Mouse (Mus musculus) neural tube, embryonic 15.5 days (tissue): ENCODE data around the gene Terf2ip. TPM values are rescaled to one million over a fixed set of nuclear protein-coding genes. Genes with fewer than 3 reads are reported as not detected.

ENCODE experiments used
- ATAC-seq: fragments of 200-750 bp; cut with Nextera tagmentation; 2 replicates; pipeline ENCODE4 v1.8.0; 2017; ENCODE audit warnings: mild to moderate bottlenecking, moderate TSS enrichment, moderate library complexity; ENCODE audit not compliant: low FRiP score
- H3K27ac ChIP-seq: fragments of 300-500 bp; sonication (generic); replicated peaks from 2 replicates; pipeline ENCODE4 v1.5.1; 2015; ENCODE audit warnings: mild to moderate bottlenecking, inconsistent platforms
- H3K27me3 ChIP-seq: fragments of 300-500 bp; sonication (generic); replicated peaks from 2 replicates; pipeline ENCODE4 v1.6.1; 2015; ENCODE audit warnings: inconsistent platforms
- H3K36me3 ChIP-seq: fragments of 300-500 bp; sonication (generic); 2 replicates; pipeline ENCODE4 v1.6.1; 2015; ENCODE audit warnings: inconsistent platforms
- H3K4me1 ChIP-seq: fragments of 300-500 bp; sonication (generic); 2 replicates; pipeline ENCODE4 v1.6.1; 2015; ENCODE audit warnings: inconsistent platforms
- H3K4me2 ChIP-seq: fragments of 300-500 bp; sonication (generic); 2 replicates; pipeline ENCODE4 v1.6.1; 2015; ENCODE audit warnings: inconsistent platforms, mild to moderate bottlenecking, moderate library complexity
- H3K4me3 ChIP-seq: fragments of 300-500 bp; sonication (generic); replicated peaks from 2 replicates; pipeline ENCODE4 v1.5.1; 2015; ENCODE audit warnings: mild to moderate bottlenecking, inconsistent platforms
- H3K9ac ChIP-seq: fragments of 300-500 bp; sonication (generic); replicated peaks from 2 replicates; pipeline ENCODE4 v1.6.1; 2015; ENCODE audit warnings: mild to moderate bottlenecking, inconsistent platforms
- H3K9me3 ChIP-seq: fragments of 300-500 bp; sonication (generic); replicated peaks from 2 replicates; pipeline ENCODE4 v1.6.1; 2016; ENCODE audit warnings: inconsistent platforms
- WGBS: fragments of 180-500 bp; shearing (Covaris S2); methylation state at CpG from one replicate; pipeline ENCODE4 v1.1.7; 2015; ENCODE audit warnings: mixed read lengths; 5-methylcytosine and 5-hydroxymethylcytosine counted together
- polyA plus RNA-seq: library from polyadenylated mRNA; unstranded; fragments of >200 nt; fragmentation: Nextera tagmentation; extraction: Ambion mirVana; gene quantifications from 2 replicates; pipeline ENCODE4 v1.2.1, GENCODE M21; 2015

Gene Terf2ip
- polyA plus RNA-seq, 1 experiment from 2014 or later: 64.9 TPM

DNA sequence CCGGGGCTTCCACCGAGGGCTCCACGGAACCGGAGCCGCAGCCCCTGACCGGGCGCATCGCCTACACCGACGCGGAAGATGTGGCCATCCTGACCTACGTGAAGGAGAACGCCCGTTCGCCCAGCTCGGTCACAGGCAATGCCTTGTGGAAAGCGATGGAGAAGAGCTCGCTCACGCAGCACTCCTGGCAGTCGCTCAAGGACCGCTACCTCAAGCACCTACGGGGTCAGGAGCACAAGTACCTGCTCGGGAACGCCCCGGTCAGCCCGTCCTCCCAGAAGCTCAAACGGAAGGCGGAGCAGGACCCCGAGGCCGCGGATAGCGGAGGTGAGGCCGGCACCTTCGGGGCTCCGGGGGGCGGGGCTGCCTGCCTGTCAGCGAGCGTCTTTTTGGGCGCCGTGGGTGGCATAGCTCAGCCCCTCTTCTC, 631 bp downstream of the Terf2ip start:
- Histone ChIP-seq H3K9ac (peak overlapping the region; percentile 92), H3K9me3 (no peaks in the 10 kb centered on the region), H3K4me2 (peak overlapping the region; percentile 88), H3K36me3 (peaks cover 18% of the 10 kb centered on the region), H3K4me3 (peak overlapping the region; percentile 99), H3K4me1 (peaks cover 26% of the 10 kb centered on the region), H3K27me3 (no peaks in the 10 kb centered on the region), H3K27ac (peak overlapping the region; percentile 88)
- ATAC-seq: peak; percentile 56
- under 1% methylated on average over 40 of the region's 40 CpGs for WGBS

DNA sequence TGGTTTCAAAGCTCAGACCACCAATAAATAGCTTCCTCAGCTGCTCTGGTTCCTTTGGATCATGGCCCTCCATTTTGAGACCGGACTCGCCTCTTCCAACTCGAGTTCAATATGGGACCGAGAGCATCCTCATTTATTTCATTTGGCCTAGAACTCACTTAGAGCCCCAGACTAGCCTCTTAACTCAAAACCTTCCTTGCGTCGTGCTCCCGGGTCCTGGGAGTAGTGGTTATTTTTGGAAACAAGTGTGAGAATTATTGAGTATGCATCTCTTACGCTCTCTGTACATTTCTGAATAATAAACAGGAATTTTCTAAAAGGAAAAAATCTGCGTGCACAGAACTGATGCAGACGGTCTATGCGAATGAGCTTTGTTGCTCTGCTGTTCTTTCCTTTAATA, 3.7 kb downstream of the Terf2ip start, which contains the start of gene Gm6793:
Gene Gm6793, minus strand, starts transcription at position 101 of the 400 bp plus-strand sequence.
- no peak within 1 kb of the TSS for H3K4me2 ChIP-seq
- H3K4me3 ChIP-seq: no peak within 1 kb of the TSS
- H3K27me3 ChIP-seq: no peaks in the 10 kb centered on the region
- H3K36me3 ChIP-seq: peaks cover 46% of the 10 kb centered on the region
- H3K9me3 ChIP-seq: no peaks in the 10 kb centered on the region
- no peak within 1 kb of the TSS for H3K27ac ChIP-seq
- H3K9ac ChIP-seq: no peak within 1 kb of the TSS
- WGBS: 94% methylated on average over 11 of the region's 11 CpGs
- ATAC-seq: no peak
- peaks cover 21% of the 10 kb centered on the region for H3K4me1 ChIP-seq

DNA sequence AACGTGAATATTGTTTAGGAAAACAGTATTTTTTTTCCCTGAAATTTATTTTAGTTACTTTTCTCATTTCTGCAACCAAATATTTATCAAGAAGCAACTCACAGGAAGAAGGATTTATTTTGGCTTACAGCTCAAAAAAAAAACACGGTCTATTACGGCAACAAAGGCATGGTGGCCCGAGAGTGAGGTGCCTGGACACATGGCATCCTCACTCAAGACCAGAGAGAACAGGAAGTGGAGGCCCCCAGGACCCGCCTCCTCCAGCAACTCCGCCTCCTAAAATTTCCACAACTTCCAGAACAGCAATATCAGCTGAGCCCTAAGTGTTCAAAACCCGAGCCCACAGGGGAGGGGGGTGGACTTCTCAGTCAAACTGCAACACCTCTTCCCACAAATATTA, 18.3 kb downstream of the Terf2ip start:
- no peak for ATAC-seq
- 92% methylated on average over 7 of the region's 7 CpGs for WGBS
- Histone ChIP-seq H3K9ac (no peak overlapping the region), H3K9me3 (no peaks in the 10 kb centered on the region), H3K27ac (no peak overlapping the region), H3K36me3 (no peaks in the 10 kb centered on the region), H3K27me3 (no peaks in the 10 kb centered on the region), H3K4me3 (no peak overlapping the region), H3K4me1 (no peaks in the 10 kb centered on the region), H3K4me2 (no peak overlapping the region)

DNA sequence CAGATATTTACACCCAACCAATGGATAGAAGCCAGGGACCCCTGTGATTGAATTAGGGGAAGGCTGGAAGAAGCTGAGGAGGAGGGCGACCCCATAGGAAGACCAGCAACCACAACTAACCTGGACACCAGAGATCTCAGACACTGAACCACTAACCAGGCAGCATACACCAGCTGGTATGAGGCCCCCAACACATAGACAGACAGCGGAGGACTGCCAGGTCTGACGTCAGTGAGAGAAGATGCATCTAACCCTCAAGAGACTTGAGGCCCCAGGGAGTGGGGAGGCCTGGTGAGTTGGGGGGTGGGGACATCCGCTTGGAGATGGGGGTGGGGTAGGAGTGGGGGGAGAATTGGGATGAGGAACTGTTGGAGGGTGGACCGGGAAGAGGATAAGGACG, 19.5 kb downstream of the Terf2ip start:
- no peak overlapping the region for H3K4me2 ChIP-seq
- no peaks in the 10 kb centered on the region for H3K4me1 ChIP-seq
- H3K36me3 ChIP-seq: no peaks in the 10 kb centered on the region
- 65% methylated on average over 6 of the region's 6 CpGs for WGBS
- no peak overlapping the region for H3K9ac ChIP-seq
- ATAC-seq: no peak
- no peaks in the 10 kb centered on the region for H3K9me3 ChIP-seq
- no peak overlapping the region for H3K4me3 ChIP-seq
- no peak overlapping the region for H3K27ac ChIP-seq
- no peaks in the 10 kb centered on the region for H3K27me3 ChIP-seq

DNA sequence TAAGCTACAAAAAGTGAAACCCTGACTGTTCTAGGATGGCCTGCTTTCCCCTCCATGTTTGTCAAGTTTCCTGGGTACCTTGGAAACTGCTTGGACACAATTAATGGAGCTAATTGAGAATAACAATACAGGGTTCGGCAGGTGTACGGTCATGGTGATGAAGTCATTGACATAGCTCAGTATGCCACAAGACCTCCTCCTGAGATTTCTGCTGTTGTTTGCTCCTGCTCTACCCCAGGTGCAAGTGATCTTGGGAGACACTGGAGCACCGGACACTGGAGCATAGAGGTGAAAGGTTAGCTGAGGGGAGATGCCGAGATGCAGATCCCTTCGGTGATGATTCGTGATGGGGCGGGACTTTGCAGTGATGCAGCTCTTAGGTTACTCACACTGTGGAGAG, 21.9 kb downstream of the Terf2ip start:
- no peak overlapping the region for H3K9ac ChIP-seq
- no peak overlapping the region for H3K4me3 ChIP-seq
- no peaks in the 10 kb centered on the region for H3K36me3 ChIP-seq
- no peak overlapping the region for H3K4me2 ChIP-seq
- ATAC-seq: no peak
- no peak overlapping the region for H3K27ac ChIP-seq
- H3K9me3 ChIP-seq: no peaks in the 10 kb centered on the region
- 54% methylated on average over 7 of the region's 7 CpGs for WGBS
- H3K27me3 ChIP-seq: no peaks in the 10 kb centered on the region
- H3K4me1 ChIP-seq: no peaks in the 10 kb centered on the region

DNA sequence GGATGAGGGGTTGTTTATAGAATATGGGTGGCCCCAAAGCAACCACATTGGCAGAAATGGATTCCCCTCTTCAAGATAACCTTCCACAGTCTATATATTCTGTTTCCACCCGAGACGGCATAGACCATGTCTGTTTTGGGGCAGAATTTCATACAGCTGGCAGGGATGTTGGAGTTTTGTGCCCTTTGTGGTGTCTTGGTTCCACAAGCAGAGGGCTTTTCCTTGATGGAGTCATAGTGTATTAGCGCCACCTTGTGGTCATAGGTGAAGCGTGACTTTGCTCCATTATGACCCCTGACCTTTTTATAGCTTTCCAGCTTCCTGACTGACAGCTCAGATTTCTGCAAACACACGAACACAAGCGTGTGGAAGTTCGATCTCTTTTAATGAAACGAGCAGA, 23.4 kb downstream of the Terf2ip start:
- H3K36me3 ChIP-seq: no peaks in the 10 kb centered on the region
- 21% methylated on average over 8 of the region's 8 CpGs for WGBS
- H3K27me3 ChIP-seq: no peaks in the 10 kb centered on the region
- H3K4me2 ChIP-seq: no peak overlapping the region
- no peaks in the 10 kb centered on the region for H3K9me3 ChIP-seq
- H3K27ac ChIP-seq: no peak overlapping the region
- no peak overlapping the region for H3K9ac ChIP-seq
- ATAC-seq: no peak
- no peaks in the 10 kb centered on the region for H3K4me1 ChIP-seq
- H3K4me3 ChIP-seq: no peak overlapping the region

DNA sequence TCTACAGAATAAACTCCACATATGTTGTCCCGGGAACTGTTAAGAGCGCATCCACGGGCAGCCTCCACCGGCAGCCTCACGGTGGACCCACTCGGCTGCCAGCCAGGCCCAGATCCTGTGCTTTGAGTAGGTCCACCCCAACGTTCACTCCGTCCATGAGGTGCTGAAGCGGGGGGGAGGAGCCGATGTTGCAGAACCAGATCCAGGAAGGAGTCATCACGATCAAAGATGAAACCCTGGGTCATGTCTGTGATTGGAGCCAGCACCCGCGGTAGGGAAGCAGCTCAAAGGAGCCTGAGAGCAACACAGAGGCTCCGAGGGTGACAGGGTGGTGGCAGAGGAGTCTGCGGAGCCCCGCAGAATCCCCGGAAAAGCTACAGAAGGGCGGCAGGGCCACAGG, 26.3 kb downstream of the Terf2ip start:
- H3K27ac ChIP-seq: no peak overlapping the region
- no peaks in the 10 kb centered on the region for H3K27me3 ChIP-seq
- H3K9me3 ChIP-seq: no peaks in the 10 kb centered on the region
- ATAC-seq: no peak
- no peak overlapping the region for H3K4me2 ChIP-seq
- no peaks in the 10 kb centered on the region for H3K36me3 ChIP-seq
- 86% methylated on average over 18 of the region's 18 CpGs for WGBS
- H3K4me3 ChIP-seq: no peak overlapping the region
- no peak overlapping the region for H3K9ac ChIP-seq
- no peaks in the 10 kb centered on the region for H3K4me1 ChIP-seq

DNA sequence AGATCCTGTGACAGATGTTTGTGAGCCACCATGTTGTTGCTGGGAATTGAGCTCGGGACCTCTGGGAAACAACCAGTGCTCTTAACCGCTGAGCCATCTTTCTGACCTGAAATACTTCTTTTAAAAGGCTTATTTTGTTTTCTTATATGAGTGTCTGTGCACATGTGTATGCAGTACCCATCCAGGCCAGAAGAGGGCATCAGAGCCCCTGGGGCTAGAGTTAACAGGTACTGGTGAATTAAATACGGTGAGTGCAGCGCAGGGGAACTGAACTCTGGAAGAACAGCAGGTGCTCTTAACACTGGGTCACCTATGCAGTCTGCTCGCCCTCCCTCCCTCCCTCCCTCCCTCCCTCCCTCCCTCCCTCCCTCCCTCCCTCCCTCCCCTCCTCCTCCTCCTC, 34.0 kb downstream of the Terf2ip start:
- no peaks in the 10 kb centered on the region for H3K9me3 ChIP-seq
- H3K27me3 ChIP-seq: no peaks in the 10 kb centered on the region
- H3K4me2 ChIP-seq: no peak overlapping the region
- no peak overlapping the region for H3K9ac ChIP-seq
- H3K4me3 ChIP-seq: no peak overlapping the region
- WGBS: 88% methylated on average over 5 of the region's 5 CpGs
- no peak for ATAC-seq
- H3K27ac ChIP-seq: no peak overlapping the region
- no peaks in the 10 kb centered on the region for H3K4me1 ChIP-seq
- H3K36me3 ChIP-seq: no peaks in the 10 kb centered on the region

DNA sequence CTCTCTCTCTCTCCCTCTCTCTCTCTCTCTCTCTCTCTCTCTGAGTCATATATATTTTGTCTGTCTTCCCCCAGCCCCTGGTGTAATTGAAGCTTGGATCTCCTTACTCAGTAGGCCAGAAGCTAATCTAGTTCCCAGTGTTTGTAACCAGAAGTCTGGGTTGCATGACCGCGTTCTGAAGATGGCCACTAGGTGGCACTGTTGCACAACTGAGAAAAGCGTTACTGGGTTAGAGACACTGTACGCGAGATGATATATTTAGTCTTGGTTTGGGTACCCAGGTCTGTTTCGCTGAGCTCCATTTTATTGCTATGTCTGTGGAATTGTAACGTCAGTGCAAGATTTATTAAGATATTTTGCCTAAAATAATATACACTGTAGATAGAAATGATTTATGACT, 34.7 kb downstream of the Terf2ip start:
- H3K4me3 ChIP-seq: no peak overlapping the region
- no peaks in the 10 kb centered on the region for H3K36me3 ChIP-seq
- H3K27me3 ChIP-seq: no peaks in the 10 kb centered on the region
- no peak overlapping the region for H3K27ac ChIP-seq
- ATAC-seq: peak; percentile 80; the same call in 1 of the 2 replicates
- H3K4me2 ChIP-seq: no peak overlapping the region
- no peaks in the 10 kb centered on the region for H3K4me1 ChIP-seq
- H3K9me3 ChIP-seq: no peaks in the 10 kb centered on the region
- WGBS: under 1% methylated on average over 7 of the region's 7 CpGs
- no peak overlapping the region for H3K9ac ChIP-seq

DNA sequence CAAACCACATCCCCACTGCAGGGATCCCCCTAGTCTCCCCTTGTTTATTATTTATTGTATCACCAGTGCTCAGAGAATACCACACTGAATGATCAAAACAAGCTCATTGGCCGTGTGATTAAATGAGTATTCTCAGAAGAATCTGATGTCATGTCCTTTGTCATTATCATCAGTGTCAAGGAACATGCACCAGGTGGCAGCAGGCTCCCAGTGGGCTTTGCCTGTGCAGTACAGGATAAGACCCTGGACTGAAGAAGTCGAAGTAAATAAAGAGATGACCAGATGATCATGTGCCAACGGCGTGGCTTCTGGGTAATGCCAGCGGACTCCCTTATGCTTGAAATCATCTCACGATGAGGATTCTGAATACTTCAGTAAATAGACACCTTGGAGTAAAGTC, 37.1 kb downstream of the Terf2ip start:
- Histone ChIP-seq H3K36me3 (no peaks in the 10 kb centered on the region), H3K4me2 (no peak overlapping the region)
- no peak for ATAC-seq

DNA sequence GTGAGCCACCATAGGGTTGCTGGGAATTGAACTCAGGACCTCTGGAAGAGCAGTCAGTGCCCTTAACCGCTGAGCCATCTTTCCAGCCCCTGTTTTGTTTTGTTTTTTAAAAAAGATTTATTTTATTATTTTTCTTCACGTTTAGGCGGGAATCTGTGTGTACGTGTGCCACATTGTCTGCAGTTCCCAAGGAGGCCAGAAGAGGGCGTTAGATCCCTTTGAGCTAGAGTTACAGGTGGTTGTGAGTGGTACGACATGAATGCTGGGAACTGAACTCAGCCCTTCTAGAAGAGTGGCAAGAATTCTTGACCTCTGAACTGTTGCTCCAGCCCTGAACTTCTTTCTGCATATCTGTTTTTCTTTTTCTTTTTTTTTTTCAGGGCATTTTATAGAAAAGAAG, 38.8 kb downstream of the Terf2ip start:
- Histone ChIP-seq H3K9me3 (no peaks in the 10 kb centered on the region), H3K4me2 (no peak overlapping the region), H3K9ac (no peak overlapping the region), H3K36me3 (no peaks in the 10 kb centered on the region), H3K27ac (no peak overlapping the region), H3K4me1 (no peaks in the 10 kb centered on the region), H3K27me3 (no peaks in the 10 kb centered on the region), H3K4me3 (no peak overlapping the region)
- 88% methylated on average over 6 of the region's 6 CpGs for WGBS
- ATAC-seq: no peak

More for the DNA sequence above, 37.1 kb downstream of the Terf2ip start:
- no peak overlapping the region for H3K4me3 ChIP-seq
- 85% methylated on average over 6 of the region's 6 CpGs for WGBS
- no peak overlapping the region for H3K27ac ChIP-seq
- H3K9ac ChIP-seq: no peak overlapping the region
- H3K4me1 ChIP-seq: no peaks in the 10 kb centered on the region
- no peaks in the 10 kb centered on the region for H3K27me3 ChIP-seq
- H3K9me3 ChIP-seq: no peaks in the 10 kb centered on the region

DNA sequence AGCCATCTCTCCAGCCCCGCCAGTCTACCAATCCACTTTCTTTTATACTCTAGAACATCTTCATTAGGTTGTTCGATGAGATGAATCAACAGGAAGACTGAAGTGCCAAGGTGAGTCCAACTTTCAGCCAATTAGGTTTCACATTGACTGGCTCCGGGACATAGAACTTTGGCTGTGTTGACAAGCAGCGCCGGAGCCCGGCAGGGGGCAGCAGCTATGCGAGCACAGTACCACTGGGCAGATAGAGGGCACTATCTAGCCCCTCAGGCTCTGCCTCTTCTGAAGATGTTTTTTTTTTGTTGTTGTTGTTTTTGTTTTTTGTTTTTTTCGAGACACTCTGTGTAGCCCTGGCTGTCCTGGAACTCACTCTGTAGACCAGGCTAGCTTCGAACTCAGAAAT, 40.3 kb downstream of the Terf2ip start:
- H3K27me3 ChIP-seq: no peaks in the 10 kb centered on the region
- no peak overlapping the region for H3K27ac ChIP-seq
- H3K4me3 ChIP-seq: no peak overlapping the region
- 81% methylated on average over 9 of the region's 9 CpGs for WGBS
- no peaks in the 10 kb centered on the region for H3K4me1 ChIP-seq
- no peak overlapping the region for H3K9ac ChIP-seq
- H3K9me3 ChIP-seq: no peaks in the 10 kb centered on the region
- no peak for ATAC-seq
- no peaks in the 10 kb centered on the region for H3K36me3 ChIP-seq
- no peak overlapping the region for H3K4me2 ChIP-seq

DNA sequence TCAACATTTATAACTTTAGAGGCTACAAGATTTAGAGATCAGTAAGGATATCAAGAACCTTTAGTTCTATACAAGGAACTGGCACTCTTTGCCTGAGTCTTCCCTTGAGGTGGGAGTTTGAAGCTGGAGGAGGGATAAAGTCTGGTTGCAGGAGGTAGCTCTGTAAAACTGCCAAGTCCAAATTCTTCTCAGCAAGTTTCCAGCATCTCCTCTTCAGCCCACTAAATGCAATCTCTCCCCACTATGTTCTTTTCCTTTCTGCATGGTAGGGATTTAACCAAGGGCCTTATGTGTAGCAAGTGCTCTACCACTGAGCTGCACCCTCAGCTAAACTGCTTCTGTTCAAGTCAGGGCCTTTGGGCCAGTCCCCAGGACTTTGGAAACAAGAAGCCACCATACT, 43.3 kb downstream of the Terf2ip start:
- no peak overlapping the region for H3K4me2 ChIP-seq

More for the DNA sequence above, 43.3 kb downstream of the Terf2ip start:
- H3K4me1 ChIP-seq: no peaks in the 10 kb centered on the region
- no peak overlapping the region for H3K27ac ChIP-seq
- no peaks in the 10 kb centered on the region for H3K27me3 ChIP-seq
- H3K9ac ChIP-seq: no peak overlapping the region
- no peak overlapping the region for H3K4me3 ChIP-seq
- no peak for ATAC-seq
- no peaks in the 10 kb centered on the region for H3K9me3 ChIP-seq
- H3K36me3 ChIP-seq: no peaks in the 10 kb centered on the region
